Mouse (Mus musculus) gastrocnemius, postnatal 4 days (tissue): Measurements from ENCODE around the gene Phgr1. TPM values are rescaled to one million over a fixed set of nuclear protein-coding genes. Genes with fewer than 3 reads are reported as not detected.
A peak's percentile ranks its signal among the peaks of the same experiment; 100 is the strongest.

Source experiments
- DNase-seq, 2 experiments: peaks; one replicate each; pipeline ENCODE4 v3.0.0; 2021 to 2022; ENCODE audit warnings: low spot score in 2 of 2, mixed read lengths in 2 of 2
- total RNA-seq, 2 experiments: library from RNA; stranded (reverse); gene quantifications; 2 replicates each; pipeline ENCODE4 v1.2.3; 2021

Phgr1 gene
- total RNA-seq, 2 experiments from 2014 or later, result not detected

GRCm38 (mm10) chr2:118813981-118814836 is 41.6 kb downstream of the Phgr1 start, which contains the start of gene Knstrn:
Gene Knstrn, plus strand, starts transcription at chr2:118814003.
- DNase-seq, result peak; percentile 67 to 86

GRCm38 (mm10) chr2:118822800-118823199 is 50.2 kb downstream of the Phgr1 start:
- DNase-seq, result no peak

- no peak for DNase-seq
Measured at GRCm38 (mm10) chr2:118824396-118824795, 51.8 kb downstream of the Phgr1 start.

Other genes with a start within 250 kb of the Phgr1 start
- gene Bmf, start 223.1 kb upstream of the Phgr1 start, total RNA-seq, result 10 to 100 TPM; 20.5 to 22.9 TPM
- gene Bub1b, start 174.6 kb upstream of the Phgr1 start, total RNA-seq, result 10 to 100 TPM; 21.1 to 23.3 TPM
- under 1 TPM; 0.29 to 0.52 TPM for gene Pak6, start 109.5 kb upstream of the Phgr1 start, total RNA-seq
- gene Ankrd63, start 68.8 kb upstream of the Phgr1 start, total RNA-seq, result under 1 TPM in 1 of 2 experiments, not detected in 1; 0.08 TPM
- 1 to 10 TPM; 1.1 to 1.3 TPM for gene Plcb2, start 44.3 kb upstream of the Phgr1 start, total RNA-seq
- 10 to 100 TPM in 1 of 2 experiments, 1 to 10 TPM in 1; 9.5 to 11.5 TPM for gene Inafm2, start 27.0 kb upstream of the Phgr1 start, total RNA-seq
- gene Ccdc9b, start 10.1 kb upstream of the Phgr1 start, total RNA-seq, result 10 to 100 TPM; 11.0 to 12.8 TPM
- under 1 TPM; 0.13 to 0.15 TPM for gene Disp2, start 7.0 kb downstream of the Phgr1 start, total RNA-seq
- gene Knstrn, start 41.2 kb downstream of the Phgr1 start, total RNA-seq, result 10 to 100 TPM; 18.5 to 23.0 TPM
- 10 to 100 TPM; 71.4 to 74.5 TPM for gene Ivd, start 89.2 kb downstream of the Phgr1 start, total RNA-seq
- gene Bahd1, start 127.6 kb downstream of the Phgr1 start, total RNA-seq, result 10 to 100 TPM; 15.2 to 15.4 TPM
- 10 to 100 TPM; 19.5 to 19.7 TPM for gene Chst14, start 153.7 kb downstream of the Phgr1 start, total RNA-seq